Mouse (Mus musculus): ENCODE data around the gene Gdf11.

Gdf11 gene

GRCm38 (mm10) chr10:128890383-128891295, 879 bp downstream of the Gdf11 start:
- peak; percentile 59 for DNase-seq

GRCm38 (mm10) chr10:128889846-128890245, 1.7 kb downstream of the Gdf11 start:
- DNase-seq: no peak

- DNase-seq: peak; percentile 93
These were observed 2.3 kb downstream of the Gdf11 start for GRCm38 (mm10) chr10:128888941-128889827.

GRCm38 (mm10) chr10:128882067-128882466, 9.5 kb downstream of the Gdf11 start:
- DNase-seq: no peak

GRCm38 (mm10) chr10:128878811-128879210, 12.7 kb downstream of the Gdf11 start:
- no peak for DNase-seq

GRCm38 (mm10) chr10:128878291-128878690, 13.2 kb downstream of the Gdf11 start:
- DNase-seq: no peak

- DNase-seq: no peak
These were observed 21.2 kb downstream of the Gdf11 start for GRCm38 (mm10) chr10:128870341-128870740.

GRCm38 (mm10) chr10:128866518-128866917, 25.0 kb downstream of the Gdf11 start:
- DNase-seq: no peak

- DNase-seq: no peak
These were observed 25.5 kb downstream of the Gdf11 start for GRCm38 (mm10) chr10:128866042-128866441.

- no peak for DNase-seq
These were observed 30.3 kb downstream of the Gdf11 start for GRCm38 (mm10) chr10:128861176-128861575.

- DNase-seq: no peak
These were observed 41.2 kb downstream of the Gdf11 start for GRCm38 (mm10) chr10:128850339-128850738.

- DNase-seq: no peak
These were observed 43.1 kb downstream of the Gdf11 start for GRCm38 (mm10) chr10:128848426-128848825.

GRCm38 (mm10) chr10:128846664-128847063, 44.9 kb downstream of the Gdf11 start:
- DNase-seq: no peak

GRCm38 (mm10) chr10:128845516-128845915, 46.0 kb downstream of the Gdf11 start:
- DNase-seq: peak; percentile 71

GRCm38 (mm10) chr10:128843260-128843659, 48.3 kb downstream of the Gdf11 start:
- no peak for DNase-seq

- no peak for DNase-seq
These were observed 50.9 kb downstream of the Gdf11 start for GRCm38 (mm10) chr10:128840612-128841011.

- DNase-seq: no peak
These were observed 52.1 kb downstream of the Gdf11 start for GRCm38 (mm10) chr10:128839434-128839833.

- no peak for DNase-seq
These were observed 54.1 kb downstream of the Gdf11 start for GRCm38 (mm10) chr10:128837400-128837799.

Data from embryo, embryonic 11 days (tissue).